Mouse (Mus musculus): ENCODE data around the gene Gnao1. TPM values are rescaled to one million over a fixed set of nuclear protein-coding genes. Genes with fewer than 3 reads are reported as not detected.
A peak's percentile ranks its signal among the peaks of the same experiment; 100 is the strongest.

Gnao1 gene
- polyA plus RNA-seq, 1 experiment from 2014 or later = 187 TPM

DNA sequence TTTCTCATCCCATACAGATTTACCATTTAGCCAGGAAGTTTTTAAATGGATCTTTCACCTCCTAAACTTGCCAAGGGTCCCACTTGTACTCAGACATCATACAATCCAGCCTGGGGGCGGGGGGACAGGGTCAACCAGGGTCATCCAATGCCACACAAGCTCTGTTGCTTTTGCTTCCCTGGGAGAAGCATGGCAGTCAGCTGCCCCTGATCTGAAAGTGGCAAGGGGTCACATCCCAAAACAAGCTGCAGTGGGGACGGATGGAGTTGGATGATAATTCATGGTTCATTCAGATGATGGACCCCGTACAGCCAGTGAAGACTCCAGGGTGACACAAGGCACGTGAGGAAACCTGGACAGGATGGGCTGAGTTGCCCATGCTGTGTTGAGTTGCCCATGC is 74.0 kb downstream of the Gnao1 start:
- Histone ChIP-seq H3K9me3 (ENCODE audit: control insufficient read depth, low read length) (no peaks in the 10 kb centered on the region), H3K27me3 (replicated peaks; ENCODE audit: control insufficient read depth, insufficient read depth, low read length) (no peaks in the 10 kb centered on the region), H3K4me1 (replicated peaks; ENCODE audit: control insufficient read depth, insufficient read depth, low read length) (peaks cover 3% of the 10 kb centered on the region), H3K4me2 (ENCODE audit: low read length) (no peak overlapping the region), H3K27ac (ENCODE audit: low read length) (no peak overlapping the region), H3K36me3 (ENCODE audit: control insufficient read depth, insufficient read depth) (no peaks in the 10 kb centered on the region), H3K9ac (replicated peaks; ENCODE audit: low read depth, low read length) (no peak overlapping the region), H3K4me3 (replicated peaks; ENCODE audit: low read length) (no peak overlapping the region)
- no peak for ATAC-seq
- 87% methylated on average over 4 of the region's 4 CpGs for WGBS

DNA sequence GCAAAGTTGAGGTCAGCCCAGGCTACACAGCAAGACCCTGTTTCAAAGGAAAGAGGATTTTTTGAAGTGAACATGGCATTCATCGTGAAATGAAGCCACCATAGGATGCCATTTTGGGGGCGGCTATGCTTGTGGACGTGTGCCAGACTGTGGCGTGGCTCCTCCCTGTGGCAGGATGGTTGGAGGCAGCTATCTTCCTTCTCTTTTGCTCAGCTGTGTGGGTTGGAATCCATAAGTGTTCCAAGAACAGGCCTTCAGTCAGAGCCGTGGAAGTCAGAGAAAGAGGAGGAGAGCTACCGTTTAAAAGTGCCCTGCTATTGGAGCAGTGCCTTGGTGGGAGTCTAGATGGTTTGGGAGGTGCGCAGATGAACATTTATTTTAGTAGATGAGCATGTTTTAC is 74.5 kb downstream of the Gnao1 start:
- Histone ChIP-seq H3K4me3 (replicated peaks; ENCODE audit: low read length) (no peak overlapping the region), H3K27ac (ENCODE audit: low read length) (no peak overlapping the region), H3K36me3 (ENCODE audit: control insufficient read depth, insufficient read depth) (no peaks in the 10 kb centered on the region), H3K9ac (replicated peaks; ENCODE audit: low read depth, low read length) (no peak overlapping the region), H3K9me3 (ENCODE audit: control insufficient read depth, low read length) (no peaks in the 10 kb centered on the region), H3K4me1 (replicated peaks; ENCODE audit: control insufficient read depth, insufficient read depth, low read length) (peaks cover 6% of the 10 kb centered on the region), H3K27me3 (replicated peaks; ENCODE audit: control insufficient read depth, insufficient read depth, low read length) (no peaks in the 10 kb centered on the region), H3K4me2 (ENCODE audit: low read length) (no peak overlapping the region)
- 91% methylated on average over 7 of the region's 7 CpGs for WGBS
- ATAC-seq = no peak

DNA sequence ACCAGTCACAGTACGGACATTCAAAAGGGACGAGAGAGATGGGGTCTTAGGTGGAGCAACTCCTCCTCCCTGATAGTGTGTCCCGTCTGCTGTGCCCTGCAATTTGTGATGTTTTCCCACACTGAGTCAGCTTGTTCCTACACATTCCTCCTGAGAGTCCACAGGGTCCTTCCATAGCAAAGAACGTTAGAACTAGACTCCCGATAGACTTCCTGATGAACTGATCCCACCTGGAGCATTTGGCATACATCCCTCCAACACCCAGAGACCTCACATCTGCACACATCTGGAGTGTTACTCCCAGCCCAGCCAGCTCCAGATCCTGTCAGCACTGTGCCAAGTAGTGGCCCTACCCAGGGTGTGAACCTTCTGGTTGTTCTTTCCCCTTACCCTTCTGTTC is 76.4 kb downstream of the Gnao1 start:
- Histone ChIP-seq H3K4me2 (ENCODE audit: low read length) (no peak overlapping the region), H3K9ac (replicated peaks; ENCODE audit: low read depth, low read length) (no peak overlapping the region), H3K4me1 (replicated peaks; ENCODE audit: control insufficient read depth, insufficient read depth, low read length) (peaks cover 9% of the 10 kb centered on the region), H3K9me3 (ENCODE audit: control insufficient read depth, low read length) (no peaks in the 10 kb centered on the region), H3K27me3 (replicated peaks; ENCODE audit: control insufficient read depth, insufficient read depth, low read length) (no peaks in the 10 kb centered on the region), H3K4me3 (replicated peaks; ENCODE audit: low read length) (no peak overlapping the region), H3K36me3 (ENCODE audit: control insufficient read depth, insufficient read depth) (no peaks in the 10 kb centered on the region), H3K27ac (ENCODE audit: low read length) (no peak overlapping the region)
- ATAC-seq = no peak
- 92% methylated on average over 5 of the region's 5 CpGs for WGBS

DNA sequence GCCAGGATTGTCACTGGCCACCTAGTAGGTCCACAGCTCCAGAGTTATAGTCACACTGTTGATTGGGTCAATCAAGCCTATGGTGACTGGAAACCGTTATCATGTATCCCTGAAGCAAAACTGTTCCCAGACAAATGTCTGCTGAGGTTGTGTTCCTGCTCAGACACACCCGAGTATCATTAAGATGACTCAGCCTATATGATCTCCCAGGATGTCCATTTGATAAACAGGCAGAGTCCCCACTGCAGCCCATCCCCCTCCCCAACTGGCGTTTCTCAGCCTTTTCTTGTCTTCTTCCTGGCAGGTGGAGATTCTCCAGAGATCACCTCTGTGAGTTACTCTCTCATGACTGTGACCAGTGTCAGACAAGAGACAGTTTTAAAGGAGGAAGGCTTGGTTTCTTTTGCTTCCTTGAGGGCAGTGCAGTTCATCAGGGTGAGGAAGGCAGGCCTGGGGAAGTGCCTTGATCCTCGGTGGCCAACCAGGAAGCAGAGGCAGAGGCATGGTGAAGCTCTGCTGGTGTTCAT is 78.4 kb downstream of the Gnao1 start:
- H3K4me2 ChIP-seq (ENCODE audit: low read length) = no peak overlapping the region
- no peak overlapping the region for H3K4me3 ChIP-seq (replicated peaks; ENCODE audit: low read length)
- no peak overlapping the region for H3K27ac ChIP-seq (ENCODE audit: low read length)
- no peak overlapping the region for H3K9ac ChIP-seq (replicated peaks; ENCODE audit: low read depth, low read length)
- no peaks in the 10 kb centered on the region for H3K27me3 ChIP-seq (replicated peaks; ENCODE audit: control insufficient read depth, insufficient read depth, low read length)
- no peaks in the 10 kb centered on the region for H3K36me3 ChIP-seq (ENCODE audit: control insufficient read depth, insufficient read depth)
- H3K4me1 ChIP-seq (replicated peaks; ENCODE audit: control insufficient read depth, insufficient read depth, low read length) = peaks cover 10% of the 10 kb centered on the region
- no peak for ATAC-seq
- WGBS = 73% methylated on average over 4 of the region's 4 CpGs
- no peaks in the 10 kb centered on the region for H3K9me3 ChIP-seq (ENCODE audit: control insufficient read depth, low read length)

DNA sequence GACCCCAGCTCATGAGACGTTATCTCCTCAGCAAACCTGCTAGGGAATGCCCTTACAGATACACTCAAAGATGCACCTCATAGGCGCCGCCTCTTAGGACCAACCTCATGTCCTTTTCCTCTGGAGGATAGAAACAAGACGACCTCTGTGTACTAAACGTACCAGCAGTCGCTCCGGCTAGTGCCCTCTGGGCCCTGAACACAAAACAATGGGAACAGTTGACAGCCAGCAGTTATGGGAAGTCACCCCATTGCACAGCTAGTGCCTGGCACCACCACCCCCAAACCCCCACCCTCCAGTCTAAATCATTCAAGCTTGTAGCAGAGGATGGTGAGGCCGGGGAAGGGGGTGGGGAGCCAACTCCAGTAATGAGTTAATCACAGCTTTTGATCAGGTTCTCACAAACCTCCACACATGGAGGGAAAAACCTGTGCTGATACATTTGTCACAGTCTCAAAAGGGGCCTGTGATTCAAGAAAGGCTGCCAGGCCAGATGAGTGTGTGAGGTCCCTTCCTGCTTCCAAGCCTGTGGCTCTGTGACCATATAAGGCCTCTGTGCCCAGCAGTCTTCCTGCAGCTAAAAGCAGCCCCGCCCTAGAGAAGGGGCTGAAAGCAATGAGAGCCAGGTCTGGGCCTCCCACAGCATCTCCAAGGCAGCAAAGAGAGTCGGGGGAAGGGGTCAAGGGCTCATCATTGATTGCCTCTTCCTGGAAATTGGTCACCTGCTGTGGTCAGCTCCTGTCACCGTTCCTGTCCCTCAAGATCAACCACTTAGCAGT is 79.1 kb downstream of the Gnao1 start:
- peak; percentile 41 for ATAC-seq
- peaks cover 8% of the 10 kb centered on the region for H3K4me1 ChIP-seq (replicated peaks; ENCODE audit: control insufficient read depth, insufficient read depth, low read length)
- whole genome bisulfite sequencing = 55% methylated on average over 11 of the region's 11 CpGs
- H3K9ac ChIP-seq (replicated peaks; ENCODE audit: low read depth, low read length) = no peak overlapping the region
- no peaks in the 10 kb centered on the region for H3K27me3 ChIP-seq (replicated peaks; ENCODE audit: control insufficient read depth, insufficient read depth, low read length)
- H3K4me2 ChIP-seq (ENCODE audit: low read length) = no peak overlapping the region
- H3K4me3 ChIP-seq (replicated peaks; ENCODE audit: low read length) = no peak overlapping the region
- H3K27ac ChIP-seq (ENCODE audit: low read length) = no peak overlapping the region
- no peaks in the 10 kb centered on the region for H3K9me3 ChIP-seq (ENCODE audit: control insufficient read depth, low read length)
- no peaks in the 10 kb centered on the region for H3K36me3 ChIP-seq (ENCODE audit: control insufficient read depth, insufficient read depth)

DNA sequence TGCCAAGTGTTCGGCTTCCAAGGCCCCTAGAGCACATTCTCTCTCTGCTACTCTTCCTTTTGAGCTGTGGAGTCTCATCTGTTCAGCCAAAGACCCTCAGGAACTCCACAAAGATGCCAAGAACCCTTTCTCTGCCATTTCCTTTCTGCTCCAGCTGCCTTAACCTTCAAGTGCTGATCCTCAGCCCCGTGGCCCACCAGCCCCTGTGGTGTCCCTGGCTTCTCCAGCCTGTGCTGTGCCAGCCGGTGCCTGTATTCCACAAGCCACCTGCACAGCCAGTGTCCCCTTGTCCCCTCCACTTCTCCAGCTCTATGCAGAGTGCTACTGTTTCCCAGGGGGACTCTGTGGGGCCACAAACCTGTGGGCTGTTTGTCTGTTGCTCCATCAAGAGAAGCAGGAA is 83.8 kb downstream of the Gnao1 start:
- Histone ChIP-seq H3K27me3 (replicated peaks; ENCODE audit: control insufficient read depth, insufficient read depth, low read length) (no peaks in the 10 kb centered on the region), H3K4me3 (replicated peaks; ENCODE audit: low read length) (no peak overlapping the region), H3K36me3 (ENCODE audit: control insufficient read depth, insufficient read depth) (peaks cover 17% of the 10 kb centered on the region), H3K4me2 (ENCODE audit: low read length) (no peak overlapping the region), H3K27ac (ENCODE audit: low read length) (no peak overlapping the region), H3K9me3 (ENCODE audit: control insufficient read depth, low read length) (no peaks in the 10 kb centered on the region), H3K9ac (replicated peaks; ENCODE audit: low read depth, low read length) (no peak overlapping the region), H3K4me1 (replicated peaks; ENCODE audit: control insufficient read depth, insufficient read depth, low read length) (peaks cover 8% of the 10 kb centered on the region)
- WGBS = 78% methylated on average over 3 of the region's 3 CpGs
- no peak for ATAC-seq

DNA sequence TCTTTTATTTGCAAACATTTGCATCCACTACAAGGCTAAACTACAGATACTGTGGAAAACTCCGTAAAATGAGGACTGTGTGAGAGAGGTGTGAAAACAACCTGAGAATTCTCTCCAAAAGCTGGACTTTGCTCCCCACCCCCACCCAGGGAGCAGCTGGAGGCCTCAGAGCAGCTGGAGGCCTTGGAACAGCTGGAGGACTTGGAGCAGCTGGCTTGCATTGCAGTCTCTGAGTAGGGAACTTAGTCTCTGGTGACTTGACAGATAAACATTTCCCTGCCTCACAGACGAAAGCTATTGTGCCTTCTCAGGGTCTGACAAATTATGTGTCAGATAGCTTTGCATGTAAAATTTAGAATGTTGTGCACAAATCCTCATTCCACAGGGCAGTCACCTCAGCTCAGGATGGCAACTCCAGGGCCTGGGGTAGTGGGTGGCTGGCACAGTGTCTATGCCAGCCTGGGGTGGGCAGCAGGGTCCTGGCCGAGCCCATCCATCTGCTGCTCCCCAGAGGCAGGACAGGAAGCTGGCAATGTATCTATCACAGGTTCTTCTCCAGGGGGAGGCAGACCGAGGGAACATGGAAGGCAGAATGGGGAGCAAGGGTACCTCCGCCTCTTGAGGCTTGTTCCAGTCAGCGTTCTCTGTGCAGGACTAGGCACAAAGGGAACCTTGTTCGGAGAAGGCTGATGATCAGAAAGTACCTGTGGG is 87.2 kb downstream of the Gnao1 start:
- no peaks in the 10 kb centered on the region for H3K27me3 ChIP-seq (replicated peaks; ENCODE audit: control insufficient read depth, insufficient read depth, low read length)
- no peak overlapping the region for H3K27ac ChIP-seq (ENCODE audit: low read length)
- H3K9ac ChIP-seq (replicated peaks; ENCODE audit: low read depth, low read length) = no peak overlapping the region
- 0 out of 2 replicates have a peak, but pooled peaks cover 2% of the 10 kb centered on the region for H3K4me1 ChIP-seq (replicated peaks; ENCODE audit: control insufficient read depth, insufficient read depth, low read length)
- no peak for ATAC-seq
- WGBS = 88% methylated on average over 7 of the region's 7 CpGs
- peaks cover 17% of the 10 kb centered on the region for H3K36me3 ChIP-seq (ENCODE audit: control insufficient read depth, insufficient read depth)
- H3K4me2 ChIP-seq (ENCODE audit: low read length) = no peak overlapping the region
- no peak overlapping the region for H3K4me3 ChIP-seq (replicated peaks; ENCODE audit: low read length)
- no peaks in the 10 kb centered on the region for H3K9me3 ChIP-seq (ENCODE audit: control insufficient read depth, low read length)

DNA sequence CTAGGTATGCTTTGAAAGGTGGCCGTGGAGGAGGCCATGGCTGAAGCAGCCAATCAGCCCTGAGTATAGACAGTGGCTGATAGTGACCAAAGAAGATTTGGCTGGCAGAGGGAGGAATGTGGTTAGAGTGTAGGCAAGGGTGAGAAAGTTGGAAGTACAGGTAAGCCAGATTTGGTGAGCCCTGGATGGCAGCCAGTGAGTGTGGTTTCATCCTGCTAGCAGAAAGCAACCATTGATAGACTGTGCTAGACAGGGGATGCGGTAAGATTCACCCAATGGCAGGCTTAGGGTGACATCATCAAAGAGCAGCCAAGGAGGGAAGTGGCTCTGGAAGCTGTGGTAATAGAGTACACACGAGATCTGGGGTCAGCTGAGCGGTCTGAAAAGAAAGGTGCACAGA is 88.8 kb downstream of the Gnao1 start:
- no peak for ATAC-seq
- H3K27ac ChIP-seq (ENCODE audit: low read length) = no peak overlapping the region
- no peaks in the 10 kb centered on the region for H3K4me1 ChIP-seq (replicated peaks; ENCODE audit: control insufficient read depth, insufficient read depth, low read length)
- H3K27me3 ChIP-seq (replicated peaks; ENCODE audit: control insufficient read depth, insufficient read depth, low read length) = no peaks in the 10 kb centered on the region
- WGBS = 77% methylated on average over 4 of the region's 4 CpGs
- peaks cover 17% of the 10 kb centered on the region for H3K36me3 ChIP-seq (ENCODE audit: control insufficient read depth, insufficient read depth)
- H3K4me2 ChIP-seq (ENCODE audit: low read length) = no peak overlapping the region
- no peaks in the 10 kb centered on the region for H3K9me3 ChIP-seq (ENCODE audit: control insufficient read depth, low read length)
- H3K9ac ChIP-seq (replicated peaks; ENCODE audit: low read depth, low read length) = no peak overlapping the region
- no peak overlapping the region for H3K4me3 ChIP-seq (replicated peaks; ENCODE audit: low read length)

DNA sequence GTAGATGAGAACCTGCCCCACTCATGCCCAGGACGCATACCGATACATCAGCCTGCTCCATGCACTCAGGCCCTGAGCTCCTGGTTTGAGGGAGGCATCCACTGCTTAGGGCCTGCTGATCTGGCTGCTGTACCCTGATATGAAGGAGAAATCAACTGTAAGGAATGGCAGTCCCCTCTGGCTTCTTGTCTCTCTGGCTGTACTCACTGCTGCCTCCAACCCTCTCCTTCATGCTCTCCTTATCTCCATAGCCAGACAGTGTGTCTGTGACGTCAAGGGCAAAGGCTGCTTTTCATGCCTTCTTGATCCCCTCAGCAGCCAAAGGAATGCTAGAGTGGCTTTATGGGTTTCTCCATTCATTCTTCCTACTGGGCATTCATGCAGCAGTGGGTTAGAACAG is 92.3 kb downstream of the Gnao1 start:
- no peak for ATAC-seq
- Histone ChIP-seq H3K27me3 (replicated peaks; ENCODE audit: control insufficient read depth, insufficient read depth, low read length) (no peaks in the 10 kb centered on the region), H3K4me3 (replicated peaks; ENCODE audit: low read length) (no peak overlapping the region), H3K4me1 (replicated peaks; ENCODE audit: control insufficient read depth, insufficient read depth, low read length) (peaks cover 13% of the 10 kb centered on the region), H3K9ac (replicated peaks; ENCODE audit: low read depth, low read length) (no peak overlapping the region), H3K36me3 (ENCODE audit: control insufficient read depth, insufficient read depth) (peaks cover 7% of the 10 kb centered on the region; the same call in 1 of the 2 replicates), H3K4me2 (ENCODE audit: low read length) (no peak overlapping the region), H3K27ac (ENCODE audit: low read length) (no peak overlapping the region), H3K9me3 (ENCODE audit: control insufficient read depth, low read length) (no peaks in the 10 kb centered on the region)
- 73% methylated on average over 3 of the region's 3 CpGs for WGBS

Data from forebrain, embryonic 16.5 days (tissue).